Mouse (Mus musculus) kidney, postnatal 4 days (tissue): Measurements from ENCODE around the gene 4930572O03Rik.
"Not testable (repeated sequence)": the region's sequence is repeated elsewhere in the genome, so short reads cannot be mapped to it uniquely, and the experiment has no call there.

ENCODE experiments used
- DNase-seq, 2 experiments: peaks; one replicate each; pipeline ENCODE4 v3.0.0; 2021; ENCODE audit warnings: mixed read lengths in 2 of 2

Gene 4930572O03Rik

GRCm38 (mm10) chr5:15656959-15657358, at the start of gene 4930572O03Rik:
Gene 4930572O03Rik, minus strand, starts transcription at chr5:15657059.
- not testable (repeated sequence) for DNase-seq

- peak; percentile 35 to 38 for DNase-seq
These were observed 46.0 kb upstream of the 4930572O03Rik start for GRCm38 (mm10) chr5:15702891-15703290.

- not testable (repeated sequence) for DNase-seq
These were observed 40.9 kb upstream of the 4930572O03Rik start for GRCm38 (mm10) chr5:15697719-15698118.

GRCm38 (mm10) chr5:15691849-15692248, 35.0 kb upstream of the 4930572O03Rik start:
- not testable (repeated sequence) for DNase-seq

- DNase-seq, result not testable (repeated sequence)
These were observed 34.0 kb upstream of the 4930572O03Rik start for GRCm38 (mm10) chr5:15690822-15691221.

GRCm38 (mm10) chr5:15689659-15690213, 32.9 kb upstream of the 4930572O03Rik start:
- DNase-seq, result not testable (repeated sequence)

GRCm38 (mm10) chr5:15688874-15689658, 32.2 kb upstream of the 4930572O03Rik start:
- DNase-seq, result not testable (repeated sequence)

GRCm38 (mm10) chr5:15681301-15682035, 24.6 kb upstream of the 4930572O03Rik start:
- peak; percentile 10 to 19 for DNase-seq

GRCm38 (mm10) chr5:15679980-15680949, 23.4 kb upstream of the 4930572O03Rik start:
- DNase-seq, result not testable (repeated sequence)

GRCm38 (mm10) chr5:15678907-15679306, 22.0 kb upstream of the 4930572O03Rik start:
- not testable (repeated sequence) for DNase-seq

- DNase-seq, result not testable (repeated sequence)
These were observed 20.9 kb upstream of the 4930572O03Rik start for GRCm38 (mm10) chr5:15677750-15678149.

- not testable (repeated sequence) for DNase-seq
These were observed 17.8 kb upstream of the 4930572O03Rik start for GRCm38 (mm10) chr5:15674429-15675244.

GRCm38 (mm10) chr5:15673989-15674388, 17.1 kb upstream of the 4930572O03Rik start:
- DNase-seq, result not testable (repeated sequence)

- not testable (repeated sequence) for DNase-seq
These were observed 13.9 kb upstream of the 4930572O03Rik start for GRCm38 (mm10) chr5:15670789-15671188.

- peak in 1 of 2 experiments; percentile 1 for DNase-seq
These were observed 7.0 kb upstream of the 4930572O03Rik start for GRCm38 (mm10) chr5:15663847-15664246.

GRCm38 (mm10) chr5:15652334-15652733, 4.5 kb downstream of the 4930572O03Rik start:
- peak in 1 of 2 experiments; percentile 2 for DNase-seq

GRCm38 (mm10) chr5:15645707-15646106, 11.2 kb downstream of the 4930572O03Rik start:
- DNase-seq, result peak in 1 of 2 experiments; percentile 4

GRCm38 (mm10) chr5:15637637-15638036, 19.2 kb downstream of the 4930572O03Rik start:
- peak in 1 of 2 experiments; percentile 0 for DNase-seq

- peak; percentile 18 for DNase-seq
These were observed 26.8 kb downstream of the 4930572O03Rik start for GRCm38 (mm10) chr5:15630068-15630467.

GRCm38 (mm10) chr5:15628136-15628535, 28.7 kb downstream of the 4930572O03Rik start:
- peak; percentile 43 to 46 for DNase-seq

GRCm38 (mm10) chr5:15618764-15619163, 38.1 kb downstream of the 4930572O03Rik start, which contains the start of gene Speer4d:
Gene Speer4d, plus strand, starts transcription at chr5:15619064.
- DNase-seq, result not testable (repeated sequence)
